Mouse (Mus musculus) E14TG2a.4 (cell line): ENCODE data around the gene E130308A19Rik.

Experiments used
- CTCF ChIP-seq: conservative IDR thresholded peaks from 2 replicates; pipeline ENCODE4 v1.5.1; 2014; ENCODE audit warnings: low read length
- NANOG ChIP-seq: IDR thresholded peaks from 2 replicates; pipeline ENCODE4 v1.6.1; 2014; ENCODE audit warnings: borderline replicate concordance, low read length, mixed read lengths

- TF ChIP-seq CTCF = no peak
- TF ChIP-seq NANOG = no peak
Observed at GRCm38 (mm10) chr4:59630122-59630521, 4.1 kb downstream of the E130308A19Rik start.
